Mouse (Mus musculus) liver, adult 2 months (tissue): ENCODE results near the gene Slco4c1.

Experiments used
- CTCF ChIP-seq: fragments of 200-500 bp; IDR thresholded peaks from 2 replicates; pipeline ENCODE4 v1.5.1; 2011; ENCODE audit warnings: low read depth, low read length, control low read depth
- POLR2A ChIP-seq: fragments of 200-500 bp; IDR thresholded peaks from 2 replicates; pipeline ENCODE4 v1.6.1; 2011; ENCODE audit warnings: low read length, control low read depth; ENCODE audit not compliant: insufficient read depth; ENCODE audit errors: extremely low read depth

GRCm38 (mm10) chr1:96768264-96768663 lies 103.7 kb downstream of the Slco4c1 start:
- no peak for TF ChIP-seq CTCF
- no peak for TF ChIP-seq POLR2A
